Mouse (Mus musculus) intestine, embryonic 16.5 days (tissue): ENCODE data around the gene Lrit3. TPM values are rescaled to one million over a fixed set of nuclear protein-coding genes. Genes with fewer than 3 reads are reported as not detected.

Source experiments
- ATAC-seq: fragments of 200-750 bp; cut with Nextera tagmentation; 2 replicates; pipeline ENCODE4 v1.8.0; 2017; ENCODE audit warnings: moderate TSS enrichment, moderate library complexity
- H3K27ac ChIP-seq: fragments of 300-500 bp; sonication (generic); 2 replicates; pipeline ENCODE4 v1.5.1; 2014; ENCODE audit warnings: mild to moderate bottlenecking, low read length
- H3K27me3 ChIP-seq: fragments of 300-500 bp; sonication (generic); replicated peaks from 2 replicates; pipeline ENCODE4 v1.6.1; 2014; ENCODE audit warnings: low read length, control low read depth, mixed read lengths; ENCODE audit not compliant: control insufficient read depth, insufficient read depth
- H3K36me3 ChIP-seq: fragments of 300-500 bp; sonication (generic); 2 replicates; pipeline ENCODE4 v1.6.1; 2014; ENCODE audit warnings: low read length, control low read depth; ENCODE audit not compliant: control insufficient read depth, insufficient read depth
- H3K4me1 ChIP-seq: fragments of 300-500 bp; sonication (generic); 2 replicates; pipeline ENCODE4 v1.6.1; 2014; ENCODE audit warnings: low read length, control low read depth, mixed read lengths; ENCODE audit not compliant: control insufficient read depth, insufficient read depth
- H3K4me2 ChIP-seq: fragments of 300-500 bp; sonication (generic); 2 replicates; pipeline ENCODE4 v1.6.1; 2014; ENCODE audit warnings: low read depth, low read length, control low read depth
- H3K4me3 ChIP-seq: fragments of 300-500 bp; sonication (generic); 2 replicates; pipeline ENCODE4 v1.5.1; 2014; ENCODE audit warnings: mild to moderate bottlenecking, low read length
- H3K9ac ChIP-seq: fragments of 300-500 bp; sonication (generic); 2 replicates; pipeline ENCODE4 v1.6.1; 2014; ENCODE audit warnings: low read depth, low read length
- H3K9me3 ChIP-seq: fragments of 300-500 bp; sonication (generic); 2 replicates; pipeline ENCODE4 v1.6.1; 2016; ENCODE audit warnings: low read length, control low read depth; ENCODE audit not compliant: control insufficient read depth
- WGBS: fragments of 180-500 bp; shearing (Covaris S2); extraction: QIAGEN DNeasy Blood & Tissue Kit; methylation state at CpG from one replicate; pipeline ENCODE4 v1.1.7; 2014; 5-methylcytosine and 5-hydroxymethylcytosine counted together
- polyA plus RNA-seq: library from polyadenylated mRNA; unstranded; fragments of >200 nt; fragmentation: Nextera tagmentation; extraction: Ambion mirVana; gene quantifications from 2 replicates; pipeline ENCODE4 v1.2.1, GENCODE M21; 2015

Lrit3 gene
- polyA plus RNA-seq, 1 experiment from 2014 or later: not detected

DNA sequence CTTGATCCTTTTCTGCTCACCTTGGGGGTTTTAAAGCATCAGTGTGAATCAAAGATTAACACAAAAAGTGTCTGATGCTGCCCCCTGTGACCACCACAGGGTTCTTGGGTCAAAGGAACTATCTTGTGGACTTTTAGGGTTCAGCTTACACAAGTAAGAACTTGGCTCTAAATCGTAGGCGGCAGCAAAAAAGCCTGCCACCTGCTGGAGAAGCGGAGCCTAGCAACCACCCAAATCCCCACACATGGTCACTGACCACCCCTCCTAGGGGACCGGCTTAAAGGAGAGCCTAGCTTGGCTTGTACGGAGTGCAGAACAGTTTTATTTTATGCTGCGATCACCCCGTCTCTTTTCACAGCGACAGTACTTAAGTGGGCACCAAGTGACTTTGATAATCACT, 59.0 kb downstream of the Lrit3 start:
- Histone ChIP-seq H3K27me3 (no peaks in the 10 kb centered on the region), H3K9me3 (no peaks in the 10 kb centered on the region), H3K4me3 (no peak overlapping the region), H3K4me1 (no peaks in the 10 kb centered on the region), H3K36me3 (no peaks in the 10 kb centered on the region), H3K27ac (no peak overlapping the region), H3K4me2 (no peak overlapping the region), H3K9ac (no peak overlapping the region)
- no peak for ATAC-seq
- 60% methylated on average over 8 of the region's 8 CpGs for WGBS

DNA sequence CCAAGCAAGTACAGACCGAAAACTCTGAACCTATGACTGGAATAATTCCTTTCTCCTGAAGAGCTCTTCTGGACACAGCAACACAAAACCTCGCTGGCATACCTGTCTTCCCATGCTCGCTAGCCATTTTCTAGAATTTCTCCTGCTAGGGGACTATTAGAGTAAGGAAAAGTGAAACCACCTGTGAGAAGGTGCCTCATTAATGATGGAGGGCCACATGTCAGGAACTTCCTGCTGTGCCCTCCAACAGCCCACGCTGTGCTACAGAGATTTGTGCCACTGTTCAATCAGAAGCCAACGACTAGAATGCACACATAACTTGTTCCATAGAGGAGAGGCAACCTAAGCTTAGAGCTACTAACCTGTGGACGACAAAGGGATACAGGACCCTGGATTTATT, 61.0 kb downstream of the Lrit3 start:
- H3K27ac ChIP-seq: no peak overlapping the region
- no peaks in the 10 kb centered on the region for H3K27me3 ChIP-seq
- no peak overlapping the region for H3K9ac ChIP-seq
- H3K4me2 ChIP-seq: no peak overlapping the region
- no peak for ATAC-seq
- H3K36me3 ChIP-seq: no peaks in the 10 kb centered on the region
- no peak overlapping the region for H3K4me3 ChIP-seq
- H3K4me1 ChIP-seq: no peaks in the 10 kb centered on the region
- H3K9me3 ChIP-seq: no peaks in the 10 kb centered on the region
- 78% methylated on average over 6 of the region's 6 CpGs for WGBS

- H3K4me3 ChIP-seq: no peak overlapping the region
- no peaks in the 10 kb centered on the region for H3K9me3 ChIP-seq
These were observed 65.3 kb downstream of the Lrit3 start for GRCm38 (mm10) chr3:129738291-129739183.

More at GRCm38 (mm10) chr3:129738291-129739183, 65.3 kb downstream of the Lrit3 start:
- Histone ChIP-seq H3K27me3 (no peaks in the 10 kb centered on the region), H3K4me1 (no peaks in the 10 kb centered on the region), H3K9ac (no peak overlapping the region), H3K4me2 (no peak overlapping the region), H3K27ac (no peak overlapping the region), H3K36me3 (no peaks in the 10 kb centered on the region)
- no peak for ATAC-seq
- 72% methylated on average over 16 of the region's 16 CpGs for WGBS

Other genes with a start within 250 kb of the Lrit3 start
- gene Egf, start 48.7 kb downstream of the Lrit3 start, polyA plus RNA-seq: 1.6 TPM in 2 replicates
- gene Rrh, start 18.6 kb upstream of the Lrit3 start, polyA plus RNA-seq: 0.16 and 0.21 TPM in 2 replicates
- 50.5 and 56.0 TPM in 2 replicates for gene Gar1, start 27.4 kb upstream of the Lrit3 start, polyA plus RNA-seq
- 77.7 and 82.8 TPM in 2 replicates for gene Cfi, start 31.9 kb upstream of the Lrit3 start, polyA plus RNA-seq
- gene Pla2g12a, start 74.6 kb upstream of the Lrit3 start, polyA plus RNA-seq: 47.5 and 62.4 TPM in 2 replicates
- 179 and 183 TPM in 2 replicates for gene Casp6, start 97.4 kb upstream of the Lrit3 start, polyA plus RNA-seq
- 3.6 and 3.7 TPM in 2 replicates for gene Mcub, start 166.2 kb upstream of the Lrit3 start, polyA plus RNA-seq